Mouse (Mus musculus) forebrain, embryonic 16.5 days (tissue): ENCODE measurements around the gene Gzf1. TPM values are rescaled to one million over a fixed set of nuclear protein-coding genes. Genes with fewer than 3 reads are reported as not detected.

Experiments used
- ATAC-seq: fragments of 200-750 bp; cut with Nextera tagmentation; 2 replicates; pipeline ENCODE4 v1.8.0; 2017; ENCODE audit warnings: mild to moderate bottlenecking, moderate library complexity
- H3K27ac ChIP-seq: fragments of 300-500 bp; sonication (generic); 2 replicates; pipeline ENCODE4 v1.5.1; 2014; ENCODE audit warnings: low read length, control low read depth
- H3K27me3 ChIP-seq: fragments of 300-500 bp; sonication (generic); replicated peaks from 2 replicates; pipeline ENCODE4 v1.6.1; 2014; ENCODE audit warnings: low read length; ENCODE audit not compliant: control insufficient read depth, insufficient read depth
- H3K36me3 ChIP-seq: fragments of 300-500 bp; sonication (generic); 2 replicates; pipeline ENCODE4 v1.6.1; 2014; ENCODE audit not compliant: control insufficient read depth, insufficient read depth
- H3K4me1 ChIP-seq: fragments of 300-500 bp; sonication (generic); replicated peaks from 2 replicates; pipeline ENCODE4 v1.6.1; 2014; ENCODE audit warnings: low read length; ENCODE audit not compliant: control insufficient read depth, insufficient read depth
- H3K4me2 ChIP-seq: fragments of 300-500 bp; sonication (generic); 2 replicates; pipeline ENCODE4 v1.6.1; 2014; ENCODE audit warnings: mild to moderate bottlenecking, low read length, control low read depth
- H3K4me3 ChIP-seq: fragments of 300-500 bp; sonication (generic); replicated peaks from 2 replicates; pipeline ENCODE4 v1.5.1; 2014; ENCODE audit warnings: mild to moderate bottlenecking, low read length, control low read depth
- H3K9ac ChIP-seq: fragments of 300-500 bp; sonication (generic); replicated peaks from 2 replicates; pipeline ENCODE4 v1.6.1; 2014; ENCODE audit warnings: low read depth, low read length, control low read depth
- H3K9me3 ChIP-seq: fragments of 300-500 bp; sonication (generic); 2 replicates; pipeline ENCODE4 v1.6.1; 2016; ENCODE audit warnings: low read length; ENCODE audit not compliant: control insufficient read depth
- WGBS: fragments of 180-500 bp; shearing (Covaris S2); extraction: QIAGEN DNeasy Blood & Tissue Kit; methylation state at CpG from one replicate; pipeline ENCODE4 v1.1.7; 2014; 5-methylcytosine and 5-hydroxymethylcytosine counted together
- polyA plus RNA-seq: library from polyadenylated mRNA; unstranded; fragments of >200 nt; fragmentation: Nextera tagmentation; extraction: Ambion mirVana; gene quantifications from 2 replicates; pipeline ENCODE4 v1.2.1, GENCODE M21; 2015

The Gzf1 gene
- polyA plus RNA-seq, 1 experiment from 2014 or later = 23.0 TPM

DNA sequence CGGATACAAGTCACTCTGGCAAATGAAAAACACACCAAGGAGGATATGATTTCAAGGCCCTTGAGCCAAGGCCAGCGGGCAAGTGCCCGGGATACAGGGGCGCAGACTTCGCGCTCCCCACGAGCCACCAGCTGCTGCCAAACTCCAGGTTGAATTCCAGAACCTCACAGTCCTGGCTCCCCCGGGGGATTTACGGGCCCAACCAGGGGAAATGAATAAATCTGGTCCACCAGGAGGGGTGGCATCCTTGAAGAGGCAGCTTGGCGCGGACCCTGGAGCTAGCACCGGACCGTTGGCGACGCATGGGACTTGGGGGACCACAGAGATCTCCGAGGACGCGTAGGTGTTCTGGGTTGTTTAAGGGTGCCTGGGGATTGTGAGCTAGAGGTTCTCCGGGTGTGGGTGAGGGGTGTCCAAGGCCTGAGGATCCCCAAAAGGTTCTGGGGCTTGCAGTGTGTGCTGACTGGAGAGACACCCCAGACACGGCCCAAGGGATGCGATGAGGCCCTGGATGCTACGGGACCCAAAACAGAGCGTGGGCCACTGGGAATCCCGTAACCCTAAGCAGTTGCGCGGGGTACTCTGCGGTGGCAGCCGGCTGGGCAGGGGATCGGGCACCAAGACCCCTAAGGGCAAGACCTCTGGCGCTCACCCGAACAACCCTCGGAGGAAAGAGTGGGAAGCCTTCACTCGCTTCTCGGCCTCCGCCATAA lies 50.9 kb downstream of the Gzf1 start:
- WGBS = under 1% methylated on average over 35 of the region's 35 CpGs
- H3K9ac ChIP-seq = peak overlapping the region; percentile 97
- H3K27me3 ChIP-seq = no peaks in the 10 kb centered on the region
- no peaks in the 10 kb centered on the region for H3K9me3 ChIP-seq
- H3K27ac ChIP-seq = peak overlapping the region; percentile 66
- H3K4me3 ChIP-seq = peak overlapping the region; percentile 88
- H3K4me2 ChIP-seq = peak overlapping the region; percentile 81
- peaks cover 13% of the 10 kb centered on the region for H3K4me1 ChIP-seq
- ATAC-seq = peak; percentile 68
- H3K36me3 ChIP-seq = no peaks in the 10 kb centered on the region

DNA sequence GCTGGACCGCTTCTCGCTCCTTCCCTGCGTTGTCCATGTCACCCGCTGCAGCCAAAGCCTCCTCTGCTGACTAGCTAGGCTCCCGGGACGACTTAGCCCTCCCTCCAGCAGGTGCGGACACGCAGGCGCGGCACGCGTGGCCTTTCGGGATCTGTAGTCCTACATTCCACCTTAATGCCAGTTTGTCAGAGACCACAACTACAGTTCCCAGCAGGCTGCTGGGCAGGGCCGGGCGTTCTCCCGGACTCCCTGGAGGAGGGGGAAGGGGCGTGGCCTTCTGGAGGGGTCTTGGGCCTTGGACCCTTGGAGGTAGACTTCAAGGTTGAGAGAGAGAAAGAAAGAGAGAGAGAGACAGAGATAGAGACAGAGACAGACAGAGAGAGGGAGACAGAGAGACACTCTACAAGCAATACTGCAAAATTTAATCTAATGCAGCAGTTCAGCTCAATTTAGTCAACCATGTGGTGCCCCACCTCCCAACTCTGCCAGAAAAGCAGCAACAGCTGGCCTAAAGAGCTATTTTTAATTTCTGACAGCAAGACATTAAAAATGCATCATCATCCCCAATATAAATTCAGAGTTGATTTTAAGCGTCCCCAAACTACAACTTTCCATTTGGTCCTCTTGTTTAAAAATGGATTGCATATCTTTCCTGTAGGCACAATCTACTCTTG lies 51.6 kb downstream of the Gzf1 start, which contains the start of gene Napb:
Gene Napb (minus strand): TSS at position 141 of the 674 bp plus-strand sequence.
- no peaks in the 10 kb centered on the region for H3K36me3 ChIP-seq
- H3K9ac ChIP-seq = peak within 1 kb of the TSS; percentile 97
- peaks cover 13% of the 10 kb centered on the region for H3K4me1 ChIP-seq
- H3K9me3 ChIP-seq = no peaks in the 10 kb centered on the region
- H3K27me3 ChIP-seq = no peaks in the 10 kb centered on the region
- peak within 1 kb of the TSS; percentile 81 for H3K4me2 ChIP-seq
- peak within 1 kb of the TSS; percentile 66 for H3K27ac ChIP-seq
- H3K4me3 ChIP-seq = peak within 1 kb of the TSS; percentile 88
- peak; percentile 100 for ATAC-seq
- 4% methylated on average over 18 of the region's 18 CpGs for WGBS

Other genes starting within 250 kb of the Gzf1 start
- 7.4 and 7.5 TPM in 2 replicates for gene Cd93, start 237.5 kb upstream of the Gzf1 start, polyA plus RNA-seq
- 54.6 and 62.5 TPM in 2 replicates for gene Nxt1, start 8.4 kb upstream of the Gzf1 start, polyA plus RNA-seq
- gene Napb, start 51.4 kb downstream of the Gzf1 start, polyA plus RNA-seq = 39.3 and 52.6 TPM in 2 replicates
- not detected in 2 replicates for gene Cstl1, start 69.3 kb downstream of the Gzf1 start, polyA plus RNA-seq
- not detected in 2 replicates for gene Cst11, start 90.5 kb downstream of the Gzf1 start, polyA plus RNA-seq
- not detected in 2 replicates for gene 8030411F24Rik, start 101.0 kb downstream of the Gzf1 start, polyA plus RNA-seq
- not detected in 2 replicates for gene Cst12, start 108.3 kb downstream of the Gzf1 start, polyA plus RNA-seq
- not detected in 2 replicates for gene Cst8, start 117.8 kb downstream of the Gzf1 start, polyA plus RNA-seq
- gene Cst13, start 139.1 kb downstream of the Gzf1 start, polyA plus RNA-seq = not detected in 2 replicates
- not detected in 2 replicates for gene Cst9, start 154.1 kb downstream of the Gzf1 start, polyA plus RNA-seq
- gene 9230104L09Rik, start 184.0 kb downstream of the Gzf1 start, polyA plus RNA-seq = not detected in 2 replicates
- 482 and 493 TPM in 2 replicates for gene Cst3, start 194.7 kb downstream of the Gzf1 start, polyA plus RNA-seq